Mouse (Mus musculus) liver, embryonic 14.5 days (tissue): ENCODE measurements around the gene Rcn1.

Experiments used
- CTCF ChIP-seq: IDR thresholded peaks from 2 replicates; pipeline ENCODE4 v1.5.1; 2016; ENCODE audit warnings: antibody characterized with exemption, low read depth, control low read depth
- EP300 ChIP-seq: IDR thresholded peaks from 2 replicates; pipeline ENCODE4 v1.6.1; 2016; ENCODE audit warnings: antibody characterized with exemption, low read depth

DNA sequence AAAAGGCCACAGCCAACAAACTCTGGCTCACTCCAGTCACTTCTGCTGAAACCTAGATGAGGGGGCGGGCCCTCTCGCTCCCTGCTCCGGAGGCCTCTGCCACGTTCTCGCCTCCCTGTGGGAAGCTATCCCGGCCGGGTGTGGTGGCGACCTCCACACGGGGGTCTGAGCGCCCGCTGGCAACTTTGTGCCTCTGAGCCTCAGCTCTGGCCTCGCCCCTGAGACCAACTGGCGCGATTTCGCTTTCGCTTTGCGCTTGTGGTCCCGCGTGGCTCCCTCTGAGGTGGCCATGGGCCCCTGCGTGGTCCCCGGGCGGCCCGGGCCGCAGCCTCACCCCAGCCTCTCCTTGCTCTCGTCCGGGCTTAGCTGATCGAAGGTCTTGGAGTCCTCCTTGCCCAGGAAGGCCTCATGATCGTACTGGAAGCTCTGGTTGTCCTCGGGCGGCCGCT is 459 bp downstream of the Rcn1 start:
- TF ChIP-seq CTCF (no peak), EP300 (no peak)
